Mouse (Mus musculus): ENCODE results near the gene Cpa1. TPM values are rescaled to one million over a fixed set of nuclear protein-coding genes. Genes with fewer than 3 reads are reported as not detected.

The Cpa1 gene
- polyA plus RNA-seq, 1 experiment from 2014 or later, result 0.52 TPM

DNA sequence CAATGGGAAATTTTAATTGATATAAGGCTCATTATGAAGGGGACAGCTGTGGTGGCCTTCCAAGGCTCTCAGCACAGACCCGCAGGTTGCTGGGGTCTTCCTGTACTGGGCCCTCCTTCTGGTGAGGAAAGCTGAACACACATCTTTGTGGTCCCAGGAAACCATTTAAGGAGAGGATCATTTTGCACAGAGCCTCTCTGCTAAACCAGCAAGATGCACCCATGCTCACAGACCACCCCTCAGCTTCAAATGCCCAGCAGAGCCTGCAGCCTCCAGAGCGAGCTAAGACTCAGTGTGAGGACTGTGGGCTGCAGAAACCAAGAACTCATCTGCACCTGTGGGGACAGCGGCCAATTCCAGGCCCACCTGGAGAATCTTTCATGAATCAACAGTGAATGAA lies 15.9 kb downstream of the Cpa1 start:
- H3K4me3 ChIP-seq, result no peak overlapping the region
- no peaks in the 10 kb centered on the region for H3K36me3 ChIP-seq
- peak overlapping the region; percentile 78 for H3K27ac ChIP-seq (replicated peaks)
- no peak overlapping the region for H3K4me2 ChIP-seq
- no peak overlapping the region for H3K9ac ChIP-seq
- no peaks in the 10 kb centered on the region for H3K27me3 ChIP-seq
- 58% methylated on average over 3 of the region's 3 CpGs for whole genome bisulfite sequencing
- peaks cover 44% of the 10 kb centered on the region for H3K4me1 ChIP-seq (replicated peaks)
- peak; percentile 30; the same call in 1 of the 2 replicates for ATAC-seq (ENCODE audit: low read depth)
- no peaks in the 10 kb centered on the region for H3K9me3 ChIP-seq

- Histone ChIP-seq H3K4me1 (replicated peaks) (peaks cover 40% of the 10 kb centered on the region), H3K36me3 (no peaks in the 10 kb centered on the region), H3K9me3 (no peaks in the 10 kb centered on the region), H3K27ac (replicated peaks) (no peak overlapping the region), H3K4me3 (no peak overlapping the region), H3K27me3 (no peaks in the 10 kb centered on the region), H3K9ac (no peak overlapping the region), H3K4me2 (no peak overlapping the region)
- ATAC-seq (ENCODE audit: low read depth), result no peak
- WGBS, result 75% methylated on average over 12 of the region's 12 CpGs
Observed at GRCm38 (mm10) chr6:30657279-30657678, 18.3 kb downstream of the Cpa1 start.

- WGBS, result 73% methylated on average over 9 of the region's 9 CpGs
- no peaks in the 10 kb centered on the region for H3K36me3 ChIP-seq
- H3K4me2 ChIP-seq, result no peak overlapping the region
- no peaks in the 10 kb centered on the region for H3K9me3 ChIP-seq
- ATAC-seq (ENCODE audit: low read depth), result no peak
- no peak overlapping the region for H3K9ac ChIP-seq
- no peaks in the 10 kb centered on the region for H3K27me3 ChIP-seq
- no peak overlapping the region for H3K27ac ChIP-seq (replicated peaks)
- H3K4me1 ChIP-seq (replicated peaks), result peaks cover 26% of the 10 kb centered on the region
- no peak overlapping the region for H3K4me3 ChIP-seq
Observed at GRCm38 (mm10) chr6:30658619-30659018, 19.6 kb downstream of the Cpa1 start.

DNA sequence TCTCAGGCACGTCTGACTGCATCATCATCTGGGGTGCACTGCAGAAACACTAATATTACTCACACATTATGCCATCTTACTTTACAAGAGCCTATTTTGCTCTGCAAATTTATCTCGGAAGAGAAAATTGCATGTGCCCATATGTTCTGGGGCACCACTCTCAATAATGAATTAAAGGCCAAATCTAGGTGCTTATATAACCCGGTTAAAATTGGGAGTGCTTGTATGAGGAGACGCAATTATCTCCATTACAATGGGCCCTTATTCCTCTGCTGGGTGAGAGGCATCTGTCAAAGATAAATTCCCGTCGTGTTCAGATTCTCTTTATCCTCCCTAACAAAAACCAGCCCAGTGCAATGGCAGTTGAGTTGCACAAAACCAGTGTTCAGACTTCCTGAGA lies 25.8 kb downstream of the Cpa1 start:
- 20% methylated on average over 6 of the region's 6 CpGs for WGBS

DNA sequence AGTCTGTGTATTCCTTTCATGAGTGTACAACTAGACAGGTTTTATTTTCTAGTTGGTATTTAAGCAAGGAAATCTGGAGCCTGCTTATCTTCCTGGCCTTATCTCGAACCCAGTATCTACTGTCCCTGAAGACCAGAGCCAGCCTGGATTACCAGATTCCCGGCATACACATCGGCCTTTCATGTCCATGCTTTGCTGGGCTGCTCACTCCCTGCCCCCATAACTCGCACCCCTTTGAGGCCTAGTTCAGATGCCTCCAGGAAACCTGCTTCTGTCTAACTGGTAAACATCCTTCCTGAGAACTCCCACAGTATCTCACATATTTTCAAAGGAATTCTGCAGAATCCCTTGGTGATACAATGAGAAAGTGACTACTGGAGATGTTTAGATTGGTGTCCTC lies 26.3 kb downstream of the Cpa1 start:
- Histone ChIP-seq H3K27ac (replicated peaks) (peak overlapping the region; percentile 10), H3K4me3 (no peak overlapping the region)
- ATAC-seq (ENCODE audit: low read depth), result no peak

More for the DNA sequence above, 25.8 kb downstream of the Cpa1 start:
- Histone ChIP-seq H3K4me2 (no peak overlapping the region), H3K4me3 (no peak overlapping the region), H3K4me1 (replicated peaks) (peaks cover 21% of the 10 kb centered on the region), H3K9me3 (no peaks in the 10 kb centered on the region), H3K27me3 (no peaks in the 10 kb centered on the region), H3K9ac (no peak overlapping the region), H3K27ac (replicated peaks) (peak overlapping the region; percentile 10), H3K36me3 (no peaks in the 10 kb centered on the region)
- no peak for ATAC-seq (ENCODE audit: low read depth)

DNA sequence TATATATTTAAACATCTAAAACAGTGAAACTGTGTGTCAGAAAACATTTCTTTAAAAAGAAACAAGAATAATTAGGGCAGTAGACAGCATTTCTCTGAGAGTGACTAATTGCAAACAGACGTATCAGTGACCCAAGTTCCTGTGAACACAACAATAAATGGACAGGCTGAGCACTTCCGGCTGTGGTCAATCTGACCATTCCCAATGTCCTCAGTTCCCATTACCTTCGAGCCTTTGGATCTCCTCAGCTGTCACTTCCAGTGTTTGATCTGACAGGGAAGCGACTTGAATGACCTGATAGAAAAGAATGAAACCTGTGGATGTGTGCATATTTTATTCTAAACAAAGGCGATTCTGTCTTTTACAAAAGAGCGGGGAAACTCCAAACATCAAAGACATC lies 27.0 kb downstream of the Cpa1 start:
- Histone ChIP-seq H3K4me1 (replicated peaks) (peaks cover 24% of the 10 kb centered on the region), H3K27ac (replicated peaks) (no peak overlapping the region; the same call in 1 of the 2 replicates), H3K9ac (no peak overlapping the region), H3K4me3 (no peak overlapping the region), H3K36me3 (no peaks in the 10 kb centered on the region), H3K27me3 (no peaks in the 10 kb centered on the region), H3K9me3 (no peaks in the 10 kb centered on the region), H3K4me2 (no peak overlapping the region)
- 40% methylated on average over 6 of the region's 6 CpGs for WGBS
- no peak for ATAC-seq (ENCODE audit: low read depth)

More for the DNA sequence above, 26.3 kb downstream of the Cpa1 start:
- Histone ChIP-seq H3K36me3 (no peaks in the 10 kb centered on the region), H3K27me3 (no peaks in the 10 kb centered on the region), H3K9me3 (no peaks in the 10 kb centered on the region), H3K4me2 (no peak overlapping the region), H3K4me1 (replicated peaks) (peaks cover 21% of the 10 kb centered on the region), H3K9ac (no peak overlapping the region)
- 61% methylated on average over 4 of the region's 4 CpGs for WGBS

DNA sequence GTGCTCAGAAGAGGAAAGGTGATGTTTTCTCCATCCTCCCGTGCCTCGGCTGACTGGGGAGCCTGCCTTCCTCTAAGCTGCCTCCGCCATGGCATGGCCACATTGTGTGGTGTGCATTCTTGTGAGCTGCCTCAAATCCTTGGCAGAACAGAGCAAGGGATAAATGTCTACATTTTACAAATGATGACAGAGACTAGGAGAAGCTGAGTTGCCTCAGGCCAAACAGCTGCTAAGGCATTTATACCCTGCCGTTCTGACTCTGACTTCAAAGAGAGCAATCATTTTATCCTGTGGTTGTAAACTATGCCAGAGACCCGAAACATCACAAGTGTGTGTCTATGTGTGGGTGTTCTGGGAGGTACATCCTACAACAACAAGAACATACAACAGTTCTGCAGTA lies 28.6 kb downstream of the Cpa1 start:
- peak overlapping the region; percentile 28; the same call in 1 of the 2 replicates for H3K27ac ChIP-seq (replicated peaks)

DNA sequence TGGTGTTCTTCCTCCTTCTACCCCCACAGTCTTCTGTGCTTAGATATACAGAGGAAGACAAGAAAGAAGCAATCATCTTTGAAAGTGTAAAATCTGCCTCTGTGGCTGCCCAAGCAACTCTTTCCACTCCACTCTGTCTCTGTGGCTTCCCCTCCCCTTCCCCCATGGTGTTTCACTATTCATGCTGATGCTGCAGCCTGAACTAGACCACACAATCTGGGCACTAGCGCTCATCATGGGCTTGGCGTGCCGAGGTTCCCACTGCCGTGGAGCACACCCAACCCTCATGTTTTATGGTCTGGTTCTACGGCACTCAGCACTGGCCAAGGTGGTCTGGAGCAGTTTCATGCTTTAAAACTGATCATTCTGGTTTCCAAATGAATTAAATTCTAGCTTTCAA lies 32.7 kb downstream of the Cpa1 start:
- Histone ChIP-seq H3K4me3 (no peak overlapping the region), H3K27ac (replicated peaks) (0 out of 2 replicates have a peak overlapping the region, but pooled peaks have one; percentile 13), H3K9me3 (no peaks in the 10 kb centered on the region), H3K9ac (no peak overlapping the region), H3K27me3 (no peaks in the 10 kb centered on the region), H3K4me2 (no peak overlapping the region), H3K36me3 (no peaks in the 10 kb centered on the region), H3K4me1 (replicated peaks) (peaks cover 48% of the 10 kb centered on the region)
- no peak for ATAC-seq (ENCODE audit: low read depth)
- 58% methylated on average over 5 of the region's 5 CpGs for WGBS

More for the DNA sequence above, 28.6 kb downstream of the Cpa1 start:
- WGBS, result 38% methylated on average over 5 of the region's 5 CpGs
- Histone ChIP-seq H3K9ac (no peak overlapping the region), H3K4me2 (no peak overlapping the region), H3K27me3 (no peaks in the 10 kb centered on the region), H3K9me3 (no peaks in the 10 kb centered on the region), H3K4me3 (no peak overlapping the region), H3K4me1 (replicated peaks) (peaks cover 29% of the 10 kb centered on the region), H3K36me3 (no peaks in the 10 kb centered on the region)
- no peak for ATAC-seq (ENCODE audit: low read depth)

DNA sequence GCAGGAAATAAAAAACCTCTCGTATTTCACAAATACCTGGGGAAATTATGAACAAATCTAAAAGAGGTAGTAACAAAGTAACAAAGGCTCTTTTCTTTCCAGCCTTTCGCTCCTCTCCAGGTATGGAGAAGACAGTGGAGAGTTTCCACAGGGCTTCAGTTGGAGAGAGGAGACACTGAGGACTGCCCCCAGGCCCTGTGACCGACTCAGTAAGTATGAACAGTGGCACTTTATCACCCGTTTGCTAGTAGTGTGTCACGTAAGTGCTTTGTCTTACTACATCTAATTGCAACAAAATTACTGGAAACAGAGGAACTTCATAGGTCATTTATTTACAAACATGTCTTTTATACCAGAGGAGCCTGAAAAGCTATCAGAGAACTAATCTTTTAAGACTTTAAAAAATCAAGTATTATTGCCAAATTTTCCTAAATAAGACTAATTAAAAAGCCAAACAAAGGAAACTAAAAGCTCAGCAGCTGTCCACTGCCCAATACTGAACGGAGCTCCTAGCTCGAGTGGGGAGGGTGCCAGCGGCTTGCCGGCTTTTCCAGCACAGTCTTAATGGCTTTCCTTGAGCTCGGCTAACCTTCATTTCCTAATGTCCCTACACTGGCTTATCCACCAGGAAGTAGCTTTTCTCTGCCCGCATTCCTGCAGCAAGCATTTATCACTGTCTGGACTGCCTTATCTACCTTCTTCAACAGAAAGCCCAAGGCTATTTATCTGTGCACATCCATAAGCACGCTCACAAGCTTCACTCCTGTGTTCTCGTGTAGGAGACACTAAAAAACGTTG lies 34.9 kb downstream of the Cpa1 start:
- Histone ChIP-seq H3K9me3 (no peaks in the 10 kb centered on the region), H3K9ac (peak overlapping the region; percentile 59), H3K4me3 (no peak overlapping the region), H3K27me3 (no peaks in the 10 kb centered on the region), H3K27ac (replicated peaks) (peak overlapping the region; percentile 92), H3K4me1 (replicated peaks) (peaks cover 49% of the 10 kb centered on the region), H3K4me2 (peak overlapping the region; percentile 40), H3K36me3 (no peaks in the 10 kb centered on the region)
- ATAC-seq (ENCODE audit: low read depth), result no peak
- 24% methylated on average over 14 of the region's 14 CpGs for WGBS

- peaks cover 57% of the 10 kb centered on the region for H3K4me1 ChIP-seq (replicated peaks)
- H3K36me3 ChIP-seq, result no peaks in the 10 kb centered on the region
- H3K9ac ChIP-seq, result peak overlapping the region; percentile 59
- 40% methylated on average over 9 of the region's 9 CpGs for WGBS
- peak overlapping the region; percentile 92 for H3K27ac ChIP-seq (replicated peaks)
- H3K4me3 ChIP-seq, result no peak overlapping the region
- peak; percentile 57 for ATAC-seq (ENCODE audit: low read depth)
- no peaks in the 10 kb centered on the region for H3K9me3 ChIP-seq
- peak overlapping the region; percentile 40 for H3K4me2 ChIP-seq
- H3K27me3 ChIP-seq, result no peaks in the 10 kb centered on the region
Observed at GRCm38 (mm10) chr6:30674714-30675280, 35.8 kb downstream of the Cpa1 start.

GRCm38 (mm10) chr6:30675281-30675771 lies 36.3 kb downstream of the Cpa1 start:
- ATAC-seq (ENCODE audit: low read depth), result peak; percentile 45
- Histone ChIP-seq H3K27me3 (no peaks in the 10 kb centered on the region), H3K9me3 (no peaks in the 10 kb centered on the region), H3K27ac (replicated peaks) (peak overlapping the region; percentile 92), H3K36me3 (no peaks in the 10 kb centered on the region), H3K9ac (peak overlapping the region; percentile 57), H3K4me2 (peak overlapping the region; percentile 40), H3K4me3 (no peak overlapping the region), H3K4me1 (replicated peaks) (peaks cover 57% of the 10 kb centered on the region)
- 11% methylated on average over 11 of the region's 11 CpGs for WGBS

GRCm38 (mm10) chr6:30676506-30676905 lies 37.5 kb downstream of the Cpa1 start:
- Histone ChIP-seq H3K27ac (replicated peaks) (no peak overlapping the region), H3K4me1 (replicated peaks) (peaks cover 53% of the 10 kb centered on the region)
- ATAC-seq (ENCODE audit: low read depth), result no peak

More at GRCm38 (mm10) chr6:30676506-30676905, 37.5 kb downstream of the Cpa1 start:
- Histone ChIP-seq H3K9me3 (no peaks in the 10 kb centered on the region), H3K36me3 (no peaks in the 10 kb centered on the region), H3K9ac (no peak overlapping the region), H3K4me2 (no peak overlapping the region), H3K27me3 (no peaks in the 10 kb centered on the region), H3K4me3 (no peak overlapping the region)
- 87% methylated on average over 6 of the region's 6 CpGs for WGBS
